Mouse (Mus musculus) heart, adult 2 months (tissue): ENCODE data around the gene 2210017I01Rik. TPM values are rescaled to one million over a fixed set of nuclear protein-coding genes. Genes with fewer than 3 reads are reported as not detected.

Experiments used
- DNase-seq, 2 experiments: peaks; one replicate each; pipeline ENCODE4 v3.0.0; 2021
- H3K27ac ChIP-seq: fragments of 200-600 bp; 2 replicates; pipeline ENCODE4 v1.8.1; 2022
- H3K27me3 ChIP-seq: fragments of 200-500 bp; 2 replicates; pipeline ENCODE4 v1.6.1; 2012; ENCODE audit warnings: mild to moderate bottlenecking, low read length, inconsistent platforms, mixed read lengths; ENCODE audit not compliant: control insufficient read depth, insufficient read depth
- H3K36me3 ChIP-seq: fragments of 200-500 bp; 2 replicates; pipeline ENCODE4 v1.6.1; 2012; ENCODE audit warnings: low read length, inconsistent platforms; ENCODE audit not compliant: control insufficient read depth, insufficient read depth
- H3K4me1 ChIP-seq: fragments of 200-500 bp; 2 replicates; pipeline ENCODE4 v1.6.1; 2011; ENCODE audit warnings: low read length; ENCODE audit not compliant: control insufficient read depth, insufficient read depth
- H3K4me3 ChIP-seq: fragments of 200-600 bp; 2 replicates; pipeline ENCODE4 v1.8.1; 2022
- H3K79me2 ChIP-seq: fragments of 200-500 bp; replicated peaks from 2 replicates; pipeline ENCODE4 v1.6.1; 2012; ENCODE audit warnings: mild to moderate bottlenecking, inconsistent platforms, low read length, moderate library complexity, mixed read lengths; ENCODE audit not compliant: control insufficient read depth, insufficient read depth
- H3K9ac ChIP-seq: fragments of 200-500 bp; 2 replicates; pipeline ENCODE4 v1.6.1; 2012; ENCODE audit warnings: low read depth, mild to moderate bottlenecking, control low read depth, inconsistent platforms, low read length, mixed read lengths
- CTCF ChIP-seq: fragments of 200-600 bp; IDR thresholded peaks from 2 replicates; pipeline ENCODE4 v1.8.1; 2022; ENCODE audit warnings: antibody characterized with exemption, mild to moderate bottlenecking, moderate library complexity
- EP300 ChIP-seq: fragments of 200-500 bp; IDR thresholded peaks from 2 replicates; pipeline ENCODE4 v1.6.1; 2011; ENCODE audit warnings: low read depth, low read length, control low read depth; ENCODE audit not compliant: insufficient read depth
- POLR2A ChIP-seq: fragments of 200-500 bp; IDR thresholded peaks from 2 replicates; pipeline ENCODE4 v1.6.1; 2011; ENCODE audit warnings: mild to moderate bottlenecking, low read depth, low read length, control low read depth; ENCODE audit not compliant: insufficient read depth
- WGBS: fragments of 180-500 bp; shearing (Covaris S2); methylation state at CpG from one replicate; pipeline ENCODE4 v1.1.7; 2018; 5-methylcytosine and 5-hydroxymethylcytosine counted together
- intact Hi-C: fragments of 180-260 bp; cut with DNase I; formaldehyde crosslinking; loops from one replicate; pipeline ENCODE4 v1.15.1; 2025
- polyA plus RNA-seq: library from polyadenylated mRNA; depleted of rRNA; stranded (reverse); fragments of >200 nt; gene quantifications from 2 replicates; pipeline ENCODE4 v1.2.3, GENCODE M21; 2012
- total RNA-seq, 2 experiments: library from RNA; stranded (reverse); gene quantifications; 2 replicates each; pipeline ENCODE4 v1.2.3; 2021

Gene 2210017I01Rik
- total and polyA plus RNA-seq, 3 experiments: not detected

DNA sequence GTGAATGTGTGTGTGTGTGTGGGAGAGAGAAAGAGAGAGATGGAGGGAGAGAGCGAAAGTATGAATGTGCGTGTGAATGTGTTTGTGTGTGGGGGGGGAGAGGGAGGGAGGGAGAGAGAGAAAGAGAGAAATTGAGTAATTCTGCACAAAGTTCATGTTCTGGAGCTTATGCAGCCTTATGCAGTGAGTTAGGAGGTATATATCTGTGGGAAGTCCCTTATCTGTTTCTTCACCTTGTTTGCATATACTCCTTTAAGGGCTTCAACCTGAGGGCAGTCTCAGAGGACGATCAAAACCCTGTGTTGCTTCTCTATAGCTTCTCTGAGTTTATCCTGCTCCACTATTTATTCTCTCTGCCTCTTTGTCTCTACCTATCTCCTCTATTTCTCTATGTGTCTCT is 20.1 kb downstream of the 2210017I01Rik start:
- Histone ChIP-seq H3K4me3 (no peak overlapping the region), H3K4me1 (no peaks in the 10 kb centered on the region), H3K79me2 (no peaks in the 10 kb centered on the region), H3K27me3 (no peaks in the 10 kb centered on the region), H3K9ac (no peak overlapping the region), H3K27ac (no peak overlapping the region), H3K36me3 (no peaks in the 10 kb centered on the region)
- no peak for DNase-seq
- TF ChIP-seq POLR2A: no peak
- TF ChIP-seq EP300: no peak
- TF ChIP-seq CTCF: no peak
- intact Hi-C loops: no loop called here
- 61% methylated on average over 3 of the region's 3 CpGs for WGBS

DNA sequence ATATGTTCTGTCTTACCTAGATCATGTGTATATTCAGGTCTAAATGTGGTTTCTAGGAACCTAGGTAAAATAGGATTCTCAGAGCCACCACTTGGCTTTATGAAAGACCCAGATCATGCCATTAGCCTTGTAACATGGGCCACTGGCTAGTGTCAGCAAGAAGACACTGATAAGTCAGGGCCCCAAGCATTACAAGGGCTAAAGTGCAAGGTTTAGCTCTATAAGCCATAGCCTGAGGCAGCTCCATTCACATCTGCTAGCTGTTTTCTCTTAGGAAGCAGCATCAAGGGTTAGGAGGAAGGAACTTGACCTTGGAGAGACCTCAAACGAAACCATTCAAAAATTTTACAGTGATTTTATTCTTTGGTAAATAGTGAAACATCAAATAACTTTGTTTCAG is 22.2 kb downstream of the 2210017I01Rik start:
- DNase-seq: no peak
- 40% methylated on average over 1 of the region's 1 CpGs for WGBS
- intact Hi-C loops: no loop called here

DNA sequence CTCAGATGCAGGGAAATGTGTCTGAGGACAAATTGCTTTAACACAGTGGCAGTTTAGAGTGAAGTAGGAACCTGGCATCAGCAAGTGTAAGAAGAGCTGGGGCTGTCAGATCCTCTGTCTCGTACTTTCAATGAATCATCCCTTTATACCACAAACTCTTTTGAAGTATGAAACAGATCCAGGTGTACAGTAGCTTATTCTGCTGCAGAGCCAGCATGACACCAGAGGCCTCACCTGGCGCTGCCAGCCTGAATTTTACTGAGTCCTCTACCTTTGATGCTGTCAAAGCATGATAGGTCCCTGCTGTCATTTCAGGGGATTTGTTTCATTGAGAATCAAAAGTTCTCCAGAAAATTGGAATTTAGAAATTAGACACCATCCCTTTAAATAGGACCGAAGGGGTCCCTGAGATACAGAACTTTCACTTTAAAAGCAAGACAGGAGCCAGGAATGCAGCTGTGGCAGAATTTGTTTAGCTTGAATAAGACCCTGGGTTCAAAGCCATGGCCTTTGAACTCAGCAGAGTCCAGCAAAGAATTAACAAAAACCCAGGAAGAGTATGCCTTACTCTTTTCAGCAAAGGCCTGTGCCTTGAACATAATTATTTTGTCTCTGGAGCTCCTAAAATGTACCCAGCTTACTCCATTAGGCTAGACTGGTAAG is 24.0 kb downstream of the 2210017I01Rik start:
- no peak overlapping the region for H3K9ac ChIP-seq
- H3K27ac ChIP-seq: no peak overlapping the region
- TF ChIP-seq POLR2A (no peak), CTCF (no peak), EP300 (no peak)
- H3K79me2 ChIP-seq: no peaks in the 10 kb centered on the region
- DNase-seq: no peak
- no peaks in the 10 kb centered on the region for H3K36me3 ChIP-seq
- no peak overlapping the region for H3K4me3 ChIP-seq
- intact Hi-C loops: no loop called here
- H3K27me3 ChIP-seq: no peaks in the 10 kb centered on the region
- no peaks in the 10 kb centered on the region for H3K4me1 ChIP-seq
- WGBS: 74% methylated on average over 3 of the region's 3 CpGs

More for the DNA sequence above, 22.2 kb downstream of the 2210017I01Rik start:
- Histone ChIP-seq H3K36me3 (no peaks in the 10 kb centered on the region), H3K4me1 (no peaks in the 10 kb centered on the region), H3K27ac (no peak overlapping the region), H3K79me2 (no peaks in the 10 kb centered on the region), H3K27me3 (no peaks in the 10 kb centered on the region), H3K9ac (no peak overlapping the region), H3K4me3 (no peak overlapping the region)
- TF ChIP-seq POLR2A (no peak), EP300 (no peak), CTCF (no peak)

DNA sequence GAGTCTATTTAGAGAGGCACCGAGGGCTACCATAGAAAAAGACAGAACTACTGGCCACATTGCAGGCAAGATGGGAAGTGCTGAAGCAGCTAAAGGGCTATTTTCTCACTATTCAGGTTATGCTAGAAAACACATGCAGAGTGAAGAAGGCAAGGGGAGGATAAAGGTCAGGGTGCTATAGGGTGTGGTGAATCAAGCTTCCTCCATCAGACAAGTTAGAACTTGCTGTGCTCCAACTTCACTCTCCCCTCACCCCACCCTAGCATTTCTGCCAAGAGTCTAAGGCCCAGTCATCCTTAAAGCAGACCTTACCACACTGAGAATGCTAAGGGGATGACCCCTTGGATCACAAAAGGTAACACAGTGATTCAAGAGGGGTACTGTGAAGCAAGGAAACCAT is 27.8 kb downstream of the 2210017I01Rik start:
- Histone ChIP-seq H3K9ac (no peak overlapping the region), H3K36me3 (no peaks in the 10 kb centered on the region), H3K79me2 (no peaks in the 10 kb centered on the region), H3K27me3 (no peaks in the 10 kb centered on the region), H3K4me1 (no peaks in the 10 kb centered on the region), H3K27ac (no peak overlapping the region), H3K4me3 (no peak overlapping the region)
- WGBS: 76% methylated on average over 1 of the region's 1 CpGs
- no peak for DNase-seq
- TF ChIP-seq POLR2A: no peak
- TF ChIP-seq EP300: no peak
- TF ChIP-seq CTCF: no peak
- intact Hi-C loops: no loop called here

DNA sequence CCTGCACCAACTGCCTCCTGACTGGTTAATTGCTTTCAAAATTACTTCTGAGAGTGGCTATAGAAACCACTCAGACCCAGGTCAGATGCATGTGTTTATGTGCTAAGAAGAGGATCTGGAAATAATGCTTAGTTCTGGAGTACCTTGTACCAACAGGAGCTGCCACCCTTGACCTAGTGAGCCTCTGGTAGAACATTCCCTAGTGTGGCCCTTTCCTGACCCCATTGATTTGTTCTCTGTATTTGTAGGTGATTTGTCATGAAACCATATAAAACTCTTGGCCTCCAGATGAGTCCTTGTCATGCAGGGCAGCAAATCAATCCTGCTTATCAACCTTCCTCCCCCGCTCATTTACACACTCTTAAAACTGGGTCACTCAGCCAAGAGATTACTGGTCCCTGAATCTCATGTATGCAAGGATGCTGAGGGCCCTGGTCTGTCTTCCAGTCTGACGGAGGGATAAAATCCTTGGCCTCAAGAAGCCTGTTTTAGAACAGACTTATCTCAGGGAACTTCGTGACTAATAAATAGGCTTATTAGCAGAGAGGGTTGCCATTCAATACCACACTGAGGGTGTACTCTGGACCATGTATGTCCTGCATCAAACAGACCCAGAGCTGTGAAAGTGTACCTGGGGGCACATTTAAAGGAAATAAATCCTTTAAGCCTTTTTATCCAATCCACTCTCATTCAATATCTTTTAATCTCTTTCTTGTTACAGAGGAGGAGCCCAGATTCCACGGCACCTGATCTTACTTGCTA is 28.5 kb downstream of the 2210017I01Rik start:
- H3K4me1 ChIP-seq: no peaks in the 10 kb centered on the region
- no peaks in the 10 kb centered on the region for H3K36me3 ChIP-seq
- H3K79me2 ChIP-seq: no peaks in the 10 kb centered on the region
- DNase-seq: no peak
- WGBS: 61% methylated on average over 4 of the region's 4 CpGs
- no peaks in the 10 kb centered on the region for H3K27me3 ChIP-seq
- no peak overlapping the region for H3K4me3 ChIP-seq
- intact Hi-C loops: no loop called here
- no peak for TF ChIP-seq CTCF
- no peak for TF ChIP-seq POLR2A
- no peak for TF ChIP-seq EP300
- no peak overlapping the region for H3K9ac ChIP-seq
- no peak overlapping the region for H3K27ac ChIP-seq

DNA sequence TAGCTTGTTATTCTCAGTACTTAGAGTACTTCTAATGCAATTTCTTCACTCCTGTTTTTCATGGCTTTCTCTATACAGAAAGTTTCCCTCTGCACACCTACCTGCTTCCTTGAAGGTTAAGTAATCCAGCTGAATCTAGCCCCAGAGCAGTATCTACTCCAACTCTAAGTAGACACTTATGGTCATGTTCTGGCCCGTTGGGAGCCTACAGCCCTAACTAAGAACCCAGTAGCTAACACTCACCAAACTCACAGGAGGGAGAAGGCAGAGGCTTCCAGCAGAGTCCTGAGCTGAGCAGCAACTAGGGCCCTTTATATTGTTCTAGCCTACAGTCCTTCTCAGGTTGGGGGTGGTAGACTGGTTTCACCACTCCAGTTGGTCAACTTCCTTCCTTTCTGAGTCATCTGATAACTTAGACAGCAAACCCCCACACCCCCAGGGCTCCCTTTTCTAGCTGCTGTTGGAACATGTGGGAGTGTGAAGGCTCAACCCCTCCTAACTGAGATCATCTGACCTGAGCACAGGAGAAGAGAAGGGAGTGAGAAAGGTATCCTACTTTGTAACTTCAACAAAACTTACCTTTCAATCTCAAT is 33.7 kb downstream of the 2210017I01Rik start, which contains the start of gene Ivl:
Gene Ivl, minus strand, starts transcription at position 287 of the 593 bp plus-strand sequence.
- Histone ChIP-seq H3K36me3 (no peaks in the 10 kb centered on the region), H3K27me3 (no peaks in the 10 kb centered on the region), H3K27ac (no peak within 1 kb of the TSS), H3K4me3 (no peak within 1 kb of the TSS), H3K79me2 (no peaks in the 10 kb centered on the region), H3K9ac (no peak within 1 kb of the TSS), H3K4me1 (no peaks in the 10 kb centered on the region)
- TF ChIP-seq POLR2A: no peak
- TF ChIP-seq CTCF: no peak
- TF ChIP-seq EP300: no peak
- no peak for DNase-seq
- 63% methylated on average over 1 of the region's 1 CpGs for WGBS
- intact Hi-C loops: no loop called here
